Mouse (Mus musculus) adrenal gland, adult (tissue): ENCODE measurements around the gene Macf1.
A peak's percentile ranks its signal among the peaks of the same experiment; 100 is the strongest.
"Not testable (repeated sequence)": the region's sequence is repeated elsewhere in the genome, so short reads cannot be mapped to it uniquely, and the experiment has no call there.

Experiments
- DNase-seq, 2 experiments: peaks; one replicate each; pipeline ENCODE4 v3.0.0; 2022 to 2023; ENCODE audit warnings: low spot score in 1 of 2; ENCODE audit not compliant: inconsistent age in 2 of 2

The Macf1 gene

GRCm38 (mm10) chr4:123374316-123375008, 309.7 kb downstream of the Macf1 start:
- no peak for DNase-seq

- no peak for DNase-seq
Measured at GRCm38 (mm10) chr4:123363555-123363954, 320.6 kb downstream of the Macf1 start.

- DNase-seq: no peak
Measured at GRCm38 (mm10) chr4:123360771-123361170, 323.4 kb downstream of the Macf1 start.

DNA sequence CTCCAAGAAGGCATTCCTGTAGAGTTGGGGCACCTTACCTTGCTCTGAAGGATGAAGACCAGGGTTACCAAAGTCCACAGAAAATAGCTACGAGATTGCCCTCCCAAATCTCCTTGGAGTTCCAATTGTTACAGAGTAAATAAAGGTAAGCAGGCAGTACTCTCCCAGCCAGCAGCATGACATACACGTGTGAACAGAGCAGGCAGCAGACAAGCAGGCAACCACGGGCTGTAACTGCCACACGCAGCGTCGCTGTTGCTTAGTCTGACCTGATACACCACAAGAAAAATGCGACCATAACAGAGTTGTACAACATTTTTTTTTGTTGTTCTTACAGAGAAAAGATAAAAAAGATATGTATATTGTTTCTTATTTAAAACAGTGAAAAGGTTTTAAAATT, 325.5 kb downstream of the Macf1 start:
- DNase-seq: no peak

DNA sequence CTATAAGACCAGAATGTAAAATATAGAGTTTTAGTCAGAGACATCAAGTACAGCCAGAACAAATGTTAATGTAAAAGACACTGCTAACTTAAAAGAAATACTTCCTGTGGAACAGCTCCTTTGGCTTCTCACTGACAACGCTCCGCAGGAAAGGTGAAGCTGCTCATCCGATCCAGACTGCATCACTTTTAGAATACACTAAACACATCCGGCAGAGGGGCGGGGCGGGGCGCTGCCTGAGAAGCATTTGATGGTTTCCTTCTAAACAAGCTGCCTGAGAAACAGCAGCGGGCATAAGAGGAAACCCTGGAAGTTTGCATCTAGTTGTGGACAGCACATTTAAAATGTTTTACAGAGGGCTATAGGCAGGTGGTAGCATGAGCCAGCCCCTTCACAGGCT, 328.2 kb downstream of the Macf1 start:
- no peak for DNase-seq

- DNase-seq: peak; percentile 61 to 81
Measured at GRCm38 (mm10) chr4:123353271-123353877, 330.8 kb downstream of the Macf1 start.

DNA sequence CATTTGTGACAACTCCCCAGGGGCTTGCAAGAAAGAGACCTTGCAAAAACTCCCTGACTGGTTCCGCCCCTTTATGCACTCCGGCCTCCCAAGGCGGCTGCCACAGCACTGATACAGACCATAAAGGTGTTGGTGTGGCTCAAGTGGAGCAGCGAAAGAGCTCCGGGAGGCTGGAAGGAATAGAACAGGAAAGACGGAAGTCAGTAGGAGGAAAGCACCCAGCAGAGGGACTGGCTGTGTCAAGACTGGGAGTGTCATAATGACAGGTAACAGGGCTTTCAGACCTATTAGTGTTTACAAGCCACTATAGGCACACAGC, 340.7 kb downstream of the Macf1 start:
- DNase-seq: no peak

DNA sequence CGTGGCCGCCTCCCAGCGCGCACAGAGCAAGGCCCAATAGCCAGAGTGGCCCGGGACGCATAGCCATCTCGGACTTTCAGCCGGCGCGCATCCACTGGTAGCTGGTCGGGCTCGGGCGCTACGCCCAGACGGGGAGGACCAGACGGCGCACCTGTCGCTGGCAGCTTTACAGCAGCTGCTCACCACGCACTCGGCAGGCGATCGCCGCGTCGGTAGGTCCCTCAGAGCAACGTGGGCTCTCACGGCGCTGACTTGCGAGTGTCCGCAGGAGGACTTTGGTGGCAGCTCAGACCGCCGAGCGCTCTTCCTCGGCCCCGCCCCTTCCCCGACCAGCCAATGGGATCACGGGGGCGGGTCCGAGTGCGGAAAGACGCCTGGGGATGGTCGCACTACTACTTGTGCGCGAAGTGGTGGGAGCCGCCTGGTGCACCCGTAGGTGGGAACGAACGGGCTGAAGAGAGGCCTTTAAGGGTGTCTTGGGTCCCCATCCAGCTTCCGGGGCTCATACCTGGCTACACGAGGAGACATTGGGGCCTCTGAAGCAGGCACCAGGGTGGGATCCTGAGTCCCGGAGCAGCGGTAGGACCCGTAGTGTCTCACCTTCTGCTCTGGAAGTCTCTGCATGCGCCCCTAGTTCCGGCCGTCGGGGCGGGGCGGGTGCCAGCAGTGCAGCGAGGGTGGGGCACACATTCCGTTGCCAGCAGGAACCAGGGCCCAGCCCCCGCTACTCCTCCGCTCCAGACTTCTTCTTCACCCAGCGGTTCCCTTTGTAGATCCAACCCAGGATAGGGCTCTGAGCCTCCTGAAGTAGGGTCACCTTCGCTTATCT, 341.3 kb downstream of the Macf1 start, which contains the start of gene Bmp8a:
Gene Bmp8a, minus strand, starts transcription at position 611 of the 829 bp plus-strand sequence.
- peak; percentile 78 to 85 for DNase-seq

DNA sequence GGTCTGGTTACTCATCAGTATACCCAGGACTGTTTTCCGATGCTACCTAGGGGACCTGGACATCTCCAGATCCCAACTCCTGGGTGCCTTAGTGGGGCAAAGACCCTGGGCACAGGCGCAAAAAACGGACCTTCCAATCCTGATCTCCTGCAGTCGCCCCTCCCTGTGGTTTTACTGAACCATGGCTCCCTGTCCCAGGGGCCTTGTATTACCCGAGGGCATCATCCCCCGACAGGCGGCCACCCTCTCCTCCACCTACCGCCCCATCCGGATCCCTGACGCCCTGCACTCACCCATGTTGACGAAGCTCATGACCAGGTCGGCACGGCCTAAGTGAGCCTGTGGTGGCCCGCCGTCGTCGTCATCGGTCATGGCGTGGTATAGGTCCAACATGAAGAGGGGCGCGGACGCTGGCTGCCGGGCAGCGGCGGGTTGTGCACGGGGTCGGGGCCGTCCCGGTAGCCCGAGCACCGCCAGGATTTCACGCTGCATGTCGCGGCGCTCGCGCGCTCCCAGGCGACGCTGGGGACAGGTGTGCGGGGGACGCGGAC, 342.0 kb downstream of the Macf1 start:
- peak in 1 of 2 experiments; percentile 40 for DNase-seq

DNA sequence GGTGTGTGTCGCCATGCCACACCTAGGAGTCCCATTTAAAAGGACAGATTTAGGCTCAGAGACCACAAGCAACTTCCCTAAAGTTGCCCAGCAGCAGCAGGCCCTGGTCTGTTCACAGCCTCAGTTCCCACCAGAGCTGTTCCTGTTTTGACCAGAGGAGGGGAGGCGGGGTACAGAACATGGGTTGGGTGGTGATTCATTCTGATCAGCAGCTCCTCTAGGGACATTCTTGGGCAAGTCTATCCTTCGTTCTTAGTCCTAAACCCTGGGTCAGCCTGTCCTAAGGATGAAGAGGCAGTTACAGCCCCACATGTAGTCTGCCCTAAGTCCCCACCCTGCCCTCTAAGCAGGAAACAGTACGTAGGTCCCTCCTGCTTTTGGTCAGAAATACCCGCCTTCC, 343.9 kb downstream of the Macf1 start:
- no peak for DNase-seq

- peak in 1 of 2 experiments; percentile 18 for DNase-seq
Measured at GRCm38 (mm10) chr4:123337693-123338092, 346.5 kb downstream of the Macf1 start.

- no peak for DNase-seq
Measured at GRCm38 (mm10) chr4:123335796-123336585, 348.2 kb downstream of the Macf1 start.

DNA sequence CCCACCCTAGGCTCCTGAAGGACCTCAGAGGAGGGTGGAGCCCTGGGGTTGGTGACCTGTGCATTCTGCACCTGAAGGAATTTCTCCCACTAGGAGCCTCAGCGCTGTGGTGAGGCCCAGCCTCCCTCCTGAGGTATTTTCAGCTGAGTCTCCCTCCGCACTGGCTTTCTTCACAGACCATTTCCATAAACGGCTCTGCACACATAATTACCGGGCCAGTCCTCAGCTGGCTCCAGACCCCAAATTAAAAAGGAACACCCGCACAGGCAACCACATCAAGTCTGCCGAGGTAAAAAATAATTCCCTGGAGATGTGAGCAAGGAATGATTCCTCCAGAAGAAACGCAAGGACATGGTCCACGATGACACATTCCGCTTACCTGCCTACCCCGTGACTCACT, 348.9 kb downstream of the Macf1 start:
- not testable (repeated sequence) for DNase-seq

GRCm38 (mm10) chr4:123334177-123334576, 350.0 kb downstream of the Macf1 start:
- DNase-seq: no peak

- DNase-seq: no peak
Measured at GRCm38 (mm10) chr4:123333151-123333550, 351.0 kb downstream of the Macf1 start.

DNA sequence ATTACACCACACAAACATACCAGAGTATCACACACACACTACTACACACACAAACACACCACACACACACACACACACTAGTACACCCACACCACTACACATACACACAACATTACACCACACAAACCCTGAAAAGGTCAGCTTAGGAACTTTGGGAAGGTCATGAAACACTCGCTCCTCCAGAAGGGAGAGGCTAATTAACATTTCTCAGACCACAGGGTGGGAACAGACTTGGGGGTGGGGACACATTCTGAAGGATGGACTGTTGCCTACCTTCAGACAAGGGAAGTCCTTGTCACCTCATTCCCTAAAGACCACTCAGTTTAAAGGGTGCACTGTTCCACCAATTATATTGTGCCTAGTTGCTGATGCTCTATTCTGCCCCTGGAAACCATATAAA, 352.2 kb downstream of the Macf1 start:
- not testable (repeated sequence) for DNase-seq

- no peak for DNase-seq
Measured at GRCm38 (mm10) chr4:123331326-123331725, 352.8 kb downstream of the Macf1 start.

GRCm38 (mm10) chr4:123328946-123329345, 355.2 kb downstream of the Macf1 start:
- no peak for DNase-seq

- DNase-seq: peak in 1 of 2 experiments; percentile 20
Measured at GRCm38 (mm10) chr4:123327630-123328029, 356.5 kb downstream of the Macf1 start.

GRCm38 (mm10) chr4:123326087-123326486, 358.1 kb downstream of the Macf1 start:
- peak in 1 of 2 experiments; percentile 15 for DNase-seq

DNA sequence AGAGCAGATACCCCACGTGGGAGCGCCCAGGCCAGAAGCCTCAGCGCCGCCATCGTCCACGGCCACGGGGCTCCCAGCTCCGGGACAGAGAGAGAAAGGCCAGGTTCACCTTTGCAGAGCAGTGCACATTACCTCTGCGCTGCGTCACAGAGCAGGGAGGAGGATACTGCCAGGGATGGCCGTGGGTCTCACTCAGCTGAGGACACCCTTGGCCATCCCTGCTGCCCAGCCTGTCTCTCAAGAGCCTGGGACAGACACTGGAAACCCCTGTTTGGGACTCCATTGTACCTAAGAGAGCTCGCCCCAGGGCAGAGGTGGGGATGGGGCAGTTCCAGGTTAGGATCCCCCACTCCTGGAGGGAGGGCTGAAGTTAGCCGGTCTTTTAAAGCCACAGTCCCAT, 360.6 kb downstream of the Macf1 start, which contains the start of gene Oxct2a:
Gene Oxct2a, minus strand, starts transcription at position 101 of the 400 bp plus-strand sequence.
- DNase-seq: no peak
